Mouse (Mus musculus): ENCODE data around the gene C1rl.
"Not testable (repeated sequence)": the region's sequence is repeated elsewhere in the genome, so short reads cannot be mapped to it uniquely, and the experiment has no call there.

Gene C1rl

DNA sequence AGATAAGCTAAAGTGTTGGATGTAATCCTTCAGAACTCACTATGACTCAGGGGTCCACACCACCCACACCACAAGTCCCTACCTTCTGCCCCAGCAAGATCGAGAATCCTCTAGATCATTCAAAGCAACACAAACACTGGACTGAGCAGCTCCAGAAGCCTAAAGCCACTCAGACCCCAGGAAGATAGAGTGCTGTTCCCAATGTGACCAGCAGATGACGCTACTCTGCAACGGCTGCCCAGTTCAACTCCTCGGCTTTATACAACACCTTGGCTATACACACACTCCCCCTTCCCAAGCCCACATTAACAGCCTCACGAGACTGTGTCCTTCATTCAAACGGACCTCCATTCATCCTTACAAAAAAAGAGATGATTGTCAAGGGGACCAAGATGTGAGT is 20.1 kb upstream of the C1rl start:
- peak in 1 of 2 experiments; percentile 56 for DNase-seq (ENCODE audit: low spot score in 2 of 2)

DNA sequence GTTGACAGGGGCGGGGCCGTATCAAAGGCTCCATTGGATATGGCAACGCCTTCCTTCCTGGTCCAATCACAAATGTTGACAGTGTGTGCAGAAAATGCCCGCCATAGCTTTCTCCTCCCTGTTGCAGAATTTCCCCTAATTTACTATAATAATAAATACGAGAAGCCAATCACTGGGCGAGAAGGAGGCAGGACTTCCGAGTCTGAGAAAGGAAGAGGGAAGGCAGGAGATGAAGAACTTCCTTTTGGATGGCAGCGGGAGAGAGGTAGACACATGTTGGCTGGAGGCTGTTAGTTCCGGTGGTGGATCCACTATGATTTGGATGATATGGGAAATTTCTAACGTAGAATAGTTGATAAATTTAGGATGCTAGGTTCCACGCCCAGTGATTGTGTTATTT is 18.3 kb upstream of the C1rl start:
- no peak for DNase-seq (ENCODE audit: low spot score in 2 of 2)

DNA sequence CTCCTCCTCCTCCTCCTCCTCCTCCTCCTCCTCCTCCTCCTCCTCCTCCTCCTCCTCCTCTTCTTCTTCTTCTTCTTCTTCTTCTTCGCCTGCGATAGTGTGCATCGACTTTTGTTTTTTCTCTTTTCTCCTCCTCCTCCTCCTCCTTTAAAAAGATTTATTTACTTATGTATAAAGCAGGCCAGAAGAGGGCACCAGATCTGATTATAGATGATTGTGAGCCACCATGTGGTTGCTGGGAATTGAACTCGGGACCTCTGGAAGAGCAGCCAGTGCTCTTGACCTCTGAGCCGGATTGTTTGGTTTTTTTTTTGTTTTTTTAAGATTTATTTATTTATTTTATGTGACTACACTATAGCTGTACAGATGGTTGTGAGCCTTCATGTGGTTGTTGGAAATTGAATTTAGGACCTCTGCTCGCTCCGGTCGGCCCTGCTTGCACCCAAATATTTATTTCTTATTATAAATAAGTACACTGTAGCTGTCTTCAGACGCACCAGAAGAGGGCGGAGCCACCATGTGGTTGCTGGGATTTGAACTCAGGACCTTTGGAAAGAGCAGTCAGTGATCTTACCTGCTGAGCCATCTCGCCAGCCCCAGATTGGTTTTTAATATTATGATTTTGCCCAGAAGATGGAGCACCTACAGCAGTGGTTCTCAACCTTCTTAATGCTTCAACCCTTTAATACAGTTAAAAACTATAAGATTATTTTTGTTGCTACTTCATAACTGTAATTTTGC is 17.4 kb upstream of the C1rl start:
- DNase-seq (ENCODE audit: low spot score in 2 of 2): not testable (repeated sequence)

DNA sequence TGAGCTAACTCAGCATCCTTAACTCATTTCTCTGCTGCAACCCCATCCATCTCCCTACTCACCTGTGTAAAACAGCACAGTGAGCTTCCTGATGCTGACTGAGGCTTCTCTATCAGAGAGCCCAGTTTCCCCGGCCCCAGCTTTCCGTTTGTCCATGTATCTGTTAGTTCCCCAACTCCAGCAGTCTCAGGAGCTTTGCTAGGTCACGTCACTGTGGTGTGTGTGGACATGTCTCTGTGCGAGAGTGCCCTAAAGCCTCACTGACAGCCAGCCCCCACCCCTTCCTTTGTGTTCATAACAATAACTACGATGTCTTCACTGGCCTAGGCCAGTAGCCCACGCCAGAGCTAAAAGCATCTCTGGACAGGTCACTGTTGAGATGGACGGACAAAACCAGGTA is 16.7 kb upstream of the C1rl start:
- no peak for DNase-seq (ENCODE audit: low spot score in 2 of 2)

DNA sequence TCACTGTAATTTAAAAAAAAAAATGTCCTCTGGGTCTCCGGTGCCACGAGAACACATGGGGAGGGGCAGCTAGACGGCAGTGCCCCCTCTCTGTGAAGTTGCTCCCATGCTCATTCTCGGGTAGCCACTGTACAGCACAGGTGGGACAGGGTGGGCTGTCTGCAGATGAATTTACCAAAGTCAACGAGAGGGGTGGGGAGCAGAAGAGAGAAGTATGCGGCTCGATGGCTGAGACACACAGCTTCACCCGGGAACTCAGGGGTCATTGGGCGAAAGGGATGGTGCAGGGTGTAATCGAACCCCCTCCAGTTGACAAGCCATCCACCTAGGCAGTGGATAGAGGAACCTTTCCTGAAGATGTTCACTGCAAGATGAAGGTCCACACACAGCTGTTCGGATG is 16.1 kb upstream of the C1rl start:
- no peak for DNase-seq (ENCODE audit: low spot score in 2 of 2)

DNA sequence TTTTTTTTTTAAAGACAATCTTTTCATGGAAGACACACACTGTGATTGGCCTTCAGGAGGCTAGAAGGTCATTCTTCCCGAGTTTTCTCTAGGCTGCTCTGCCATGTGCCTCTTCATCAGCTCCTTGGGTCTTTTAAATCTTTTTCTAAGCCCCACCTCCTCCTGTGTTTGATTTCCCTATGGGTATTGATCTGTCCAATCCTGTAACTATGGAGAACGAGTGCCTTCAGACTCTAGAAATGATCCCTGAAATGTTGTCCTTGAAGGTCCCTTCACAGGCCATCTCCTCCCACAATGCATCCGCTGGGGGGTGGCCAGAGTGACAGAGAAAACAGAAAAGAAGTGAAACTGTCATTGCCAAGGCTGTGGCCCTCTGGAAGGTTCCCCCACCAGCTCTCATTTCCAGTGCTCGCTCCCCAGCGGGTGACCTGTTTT is 15.7 kb upstream of the C1rl start:
- no peak for DNase-seq (ENCODE audit: low spot score in 2 of 2)

DNA sequence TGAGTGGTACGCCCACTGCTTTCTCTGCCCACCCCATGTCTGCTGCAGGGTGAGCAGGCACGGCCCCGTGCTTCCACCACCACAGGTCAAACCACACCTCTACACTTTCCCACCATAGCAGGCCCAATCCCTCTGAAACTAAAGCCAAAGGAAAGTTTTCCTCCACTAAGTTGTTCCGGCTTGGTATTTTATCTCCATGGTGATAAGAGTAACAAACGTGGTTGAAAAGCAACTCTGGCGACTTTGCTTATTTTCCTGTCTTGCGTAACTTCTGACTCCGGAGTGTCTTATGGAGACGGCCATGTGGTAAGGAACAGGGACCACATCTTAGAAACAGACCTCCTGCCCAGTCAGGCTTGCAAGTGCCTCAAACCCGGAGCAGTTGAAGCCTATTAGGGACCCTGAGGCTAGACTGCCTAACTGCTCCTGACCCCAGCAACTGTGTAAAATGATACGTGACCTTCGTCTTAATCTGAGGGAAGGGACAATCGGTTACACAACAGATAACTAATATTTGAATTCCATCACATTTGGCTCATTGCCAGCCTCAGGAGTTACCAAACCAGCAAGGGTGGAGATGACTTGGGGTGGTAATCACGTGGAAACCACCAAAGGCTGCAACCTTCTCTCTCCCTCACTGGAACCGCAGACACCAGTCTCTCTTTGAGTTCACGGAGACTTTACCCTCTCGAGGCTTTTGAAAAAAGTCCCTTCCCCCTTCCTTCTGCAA is 14.8 kb upstream of the C1rl start:
- no peak for DNase-seq (ENCODE audit: low spot score in 2 of 2)

DNA sequence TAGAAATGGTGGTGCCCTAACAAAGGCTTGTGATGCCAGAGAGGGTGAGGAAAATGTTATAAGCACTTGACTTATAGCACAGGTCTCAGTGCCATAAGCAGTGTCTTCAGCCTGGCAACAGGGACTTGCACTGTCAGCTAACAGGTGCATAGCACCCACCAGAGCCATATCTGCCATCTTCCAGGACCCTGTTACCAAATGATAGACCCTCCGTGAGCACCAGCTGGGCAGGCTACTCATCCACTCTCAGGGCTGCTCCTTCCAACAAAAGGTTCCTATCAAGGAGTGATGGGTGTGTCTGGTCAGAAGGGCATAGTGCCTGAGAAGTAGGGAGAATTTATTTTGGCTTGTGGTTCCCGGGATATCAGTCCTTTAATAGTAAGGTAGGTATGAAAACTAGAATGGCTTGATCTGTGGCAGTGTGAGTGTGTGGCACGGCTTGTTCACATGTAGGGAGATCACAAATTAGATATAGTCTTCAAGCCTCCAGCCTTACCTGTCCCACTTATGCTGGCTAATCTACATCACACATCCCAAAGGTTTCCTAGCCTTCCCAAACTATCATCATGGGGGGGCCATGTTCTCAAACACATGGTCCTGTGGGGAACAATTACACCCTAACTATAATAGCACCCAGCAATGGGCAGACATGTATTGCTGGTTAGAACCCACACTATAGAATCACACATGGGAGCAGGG is 13.9 kb upstream of the C1rl start:
- DNase-seq (ENCODE audit: low spot score in 2 of 2): no peak

DNA sequence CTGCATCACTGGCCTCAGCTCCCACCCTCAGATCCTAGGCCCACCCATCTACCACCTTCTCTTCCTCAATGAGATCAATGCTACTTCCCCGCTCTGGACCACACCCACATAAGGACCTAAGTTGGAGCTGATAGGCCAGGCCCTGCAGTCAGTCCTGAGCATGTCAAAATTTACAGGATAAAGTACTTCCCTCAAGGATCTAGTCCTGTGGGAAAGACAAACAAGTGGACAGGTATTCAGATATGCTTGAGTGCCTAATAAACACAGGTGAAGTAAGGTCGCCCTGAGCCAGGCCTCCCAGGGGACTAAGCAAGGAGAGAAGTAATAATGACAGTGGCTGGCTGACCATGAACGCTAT is 13.4 kb upstream of the C1rl start:
- no peak for DNase-seq (ENCODE audit: low spot score in 2 of 2)

DNA sequence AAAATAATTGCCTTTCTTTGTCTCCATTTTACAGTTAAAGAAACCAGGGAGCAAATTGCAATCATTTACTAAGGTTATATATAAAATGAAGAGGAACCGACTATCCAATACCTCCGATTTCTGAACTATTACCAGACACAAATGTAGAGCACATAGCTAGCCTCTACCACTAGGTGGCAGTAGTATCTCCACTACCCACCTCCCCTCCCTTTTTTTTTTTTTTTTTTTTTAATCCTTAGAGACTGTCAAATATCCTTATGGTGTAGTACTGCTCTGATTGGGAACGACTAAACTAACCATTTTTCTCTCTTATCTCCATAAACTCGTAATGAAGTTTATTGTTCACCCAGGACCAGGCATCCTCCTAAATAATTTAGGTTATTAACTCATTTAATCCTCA is 12.6 kb upstream of the C1rl start:
- DNase-seq (ENCODE audit: low spot score in 2 of 2): no peak

DNA sequence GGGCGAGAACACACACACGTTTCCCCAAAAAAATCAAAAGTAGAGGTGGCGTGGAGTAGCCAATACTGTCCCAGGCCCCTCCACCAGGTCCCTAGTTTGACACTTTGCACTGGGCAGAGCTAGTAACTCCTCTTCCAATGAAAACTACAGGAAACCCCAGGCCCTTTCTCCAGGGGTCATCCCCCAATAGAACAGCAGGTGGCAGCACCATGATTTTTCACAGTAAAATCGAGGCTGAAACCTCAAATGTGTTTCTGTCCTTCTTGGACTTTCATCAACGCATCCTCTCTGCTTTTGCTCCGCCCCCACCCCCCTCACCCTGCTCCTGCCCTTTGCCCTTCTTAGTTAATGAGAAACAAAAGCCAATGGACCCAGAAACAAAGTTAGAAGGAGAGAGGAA is 11.3 kb upstream of the C1rl start:
- peak in 1 of 2 experiments; percentile 51 for DNase-seq (ENCODE audit: low spot score in 2 of 2)

DNA sequence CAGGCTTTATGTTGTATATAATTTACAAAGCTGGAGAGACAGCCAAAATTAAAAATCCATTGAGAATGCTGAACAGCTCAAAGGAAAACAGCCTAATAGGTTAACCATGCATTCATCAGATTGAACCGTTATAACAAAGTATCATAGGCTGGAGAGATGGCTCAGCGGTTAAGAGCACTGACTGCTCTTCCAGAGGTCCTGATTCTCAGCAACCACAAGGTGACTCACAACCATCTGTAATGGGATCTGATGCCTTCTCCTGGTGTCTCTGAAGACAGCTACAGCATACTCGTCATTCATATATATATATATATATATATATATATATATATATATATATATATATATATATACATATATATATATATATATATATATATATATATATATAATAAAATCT is 9.1 kb upstream of the C1rl start:
- not testable (repeated sequence) for DNase-seq (ENCODE audit: low spot score in 2 of 2)

DNA sequence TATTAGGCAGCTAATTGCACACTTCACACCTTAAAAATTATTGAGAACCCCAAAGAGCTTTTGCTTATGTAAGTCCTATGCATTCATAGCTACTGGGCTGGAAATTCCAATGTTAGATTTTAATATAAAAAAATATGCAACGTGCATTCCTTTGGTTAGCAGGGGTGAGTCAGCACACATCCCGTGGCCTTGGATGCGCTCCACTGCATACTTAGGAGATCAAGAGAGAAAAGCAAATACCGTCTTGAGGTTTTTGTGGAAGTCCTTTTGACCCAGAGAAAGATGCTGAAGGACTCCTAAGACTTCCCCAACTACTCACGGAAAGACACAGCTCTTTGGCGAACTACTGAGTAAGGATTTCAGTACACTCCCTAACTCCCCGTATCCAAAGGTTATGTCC is 8.1 kb upstream of the C1rl start:
- DNase-seq (ENCODE audit: low spot score in 2 of 2): no peak

DNA sequence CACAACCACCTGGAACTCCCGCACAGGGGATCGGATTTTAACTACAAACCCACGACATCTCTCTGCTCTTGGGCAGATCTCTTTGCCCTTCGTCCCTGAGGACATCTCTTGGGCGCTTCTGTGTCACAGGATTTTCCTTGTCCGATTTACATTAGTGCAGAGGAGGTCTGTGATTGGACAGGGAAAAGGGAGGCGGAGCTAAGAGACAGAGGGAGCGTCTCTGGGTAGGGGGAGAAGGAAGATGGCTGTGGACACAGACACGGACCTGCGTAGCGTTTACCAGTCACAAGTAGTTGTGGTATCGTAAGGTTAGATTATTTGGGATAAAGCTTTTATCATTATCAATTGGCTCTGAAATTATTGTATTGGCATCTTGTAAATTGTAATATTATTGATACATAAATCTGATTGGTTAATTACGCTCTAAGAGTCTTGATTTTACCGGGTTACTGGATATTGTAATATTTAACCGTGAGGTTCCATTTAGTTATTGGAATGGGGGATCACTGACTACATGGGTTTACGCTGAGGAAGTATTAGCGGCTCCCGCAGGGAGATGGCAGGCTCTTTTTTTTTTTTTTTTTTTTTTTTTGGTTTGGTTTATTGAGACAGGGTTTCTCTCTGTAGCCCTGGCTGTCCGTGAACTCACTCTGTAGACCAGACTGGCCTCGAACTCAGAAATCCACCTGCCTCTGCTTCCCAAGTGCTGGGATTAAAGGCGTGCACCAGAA is 7.3 kb upstream of the C1rl start:
- DNase-seq (ENCODE audit: low spot score in 2 of 2): no peak

DNA sequence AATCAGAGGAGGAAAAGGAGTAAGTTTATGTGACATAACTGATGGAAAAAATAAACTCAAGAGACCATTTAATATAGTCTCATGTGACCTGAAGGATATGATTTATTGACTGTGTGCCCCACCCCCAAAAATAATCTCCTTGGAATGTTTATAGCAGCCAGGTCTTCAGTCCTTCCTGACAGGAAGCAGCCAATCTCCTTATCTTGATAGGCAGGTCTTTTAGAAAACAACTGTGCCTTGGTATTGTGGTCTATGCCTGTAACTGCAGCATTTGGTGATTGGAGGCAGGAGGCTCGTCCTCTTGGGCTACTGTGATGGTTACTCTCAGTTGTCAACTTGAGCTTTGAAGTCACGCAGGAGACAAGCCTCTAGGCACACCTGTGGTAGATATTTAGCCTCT is 5.4 kb upstream of the C1rl start:
- no peak for DNase-seq (ENCODE audit: low spot score in 2 of 2)

DNA sequence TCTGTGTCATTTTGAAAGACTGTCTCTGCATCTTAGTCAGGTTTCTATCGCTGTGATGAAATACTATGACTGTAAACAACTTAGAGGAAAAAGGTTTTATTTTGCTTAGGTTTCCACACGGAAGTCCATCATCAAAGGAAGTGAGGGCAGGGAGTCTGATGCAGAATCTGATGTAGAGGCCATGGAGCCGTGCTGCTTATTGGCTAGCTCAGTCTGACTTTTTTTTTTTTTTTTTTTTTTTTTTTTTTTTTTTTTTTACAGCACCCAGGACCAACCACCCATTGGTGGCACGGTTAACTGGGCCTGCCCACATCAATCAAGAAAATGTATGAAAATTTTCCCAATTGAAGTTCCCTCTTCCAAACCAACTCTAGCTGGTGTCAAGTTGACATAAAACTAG is 4.0 kb upstream of the C1rl start:
- DNase-seq (ENCODE audit: low spot score in 2 of 2): no peak

DNA sequence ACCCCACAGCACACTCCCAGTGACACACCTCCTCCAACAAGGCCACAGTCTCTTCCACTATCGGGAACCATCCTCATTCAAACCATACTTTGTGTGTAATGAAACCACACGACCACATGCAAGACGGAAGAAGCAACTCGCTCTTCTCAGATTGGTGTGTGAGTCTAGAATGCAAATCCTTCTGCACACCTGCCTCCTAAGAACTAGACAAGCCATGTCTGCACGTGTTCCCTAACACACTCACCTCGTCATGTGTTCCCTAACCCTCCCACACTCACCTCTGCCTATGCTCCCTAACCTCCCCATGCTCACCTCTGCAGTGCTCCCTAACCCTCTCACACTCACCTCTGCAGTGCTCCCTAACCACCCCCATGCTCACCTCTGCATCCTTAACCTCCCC is 1.5 kb upstream of the C1rl start:
- no peak for DNase-seq (ENCODE audit: low spot score in 2 of 2)

DNA sequence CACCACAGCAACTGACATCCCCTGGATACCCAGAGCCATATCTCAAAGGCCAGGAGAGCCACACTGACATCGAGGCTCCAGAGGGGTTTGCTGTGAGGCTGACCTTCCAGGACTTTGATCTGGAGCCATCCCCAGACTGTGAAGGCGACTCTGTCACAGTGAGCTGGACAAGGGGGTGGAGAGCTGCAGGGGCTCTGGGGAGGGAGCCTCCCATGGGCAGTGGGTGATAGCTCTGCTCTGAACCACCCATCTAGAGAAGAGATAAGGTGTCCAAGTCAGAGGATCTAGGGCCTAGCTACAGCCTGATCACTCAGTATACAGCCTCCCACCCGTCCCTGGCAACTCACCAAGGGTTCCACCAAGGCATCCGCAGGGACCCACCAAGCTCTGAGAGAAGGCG is 973 bp downstream of the C1rl start:
- DNase-seq (ENCODE audit: low spot score in 2 of 2): no peak

DNA sequence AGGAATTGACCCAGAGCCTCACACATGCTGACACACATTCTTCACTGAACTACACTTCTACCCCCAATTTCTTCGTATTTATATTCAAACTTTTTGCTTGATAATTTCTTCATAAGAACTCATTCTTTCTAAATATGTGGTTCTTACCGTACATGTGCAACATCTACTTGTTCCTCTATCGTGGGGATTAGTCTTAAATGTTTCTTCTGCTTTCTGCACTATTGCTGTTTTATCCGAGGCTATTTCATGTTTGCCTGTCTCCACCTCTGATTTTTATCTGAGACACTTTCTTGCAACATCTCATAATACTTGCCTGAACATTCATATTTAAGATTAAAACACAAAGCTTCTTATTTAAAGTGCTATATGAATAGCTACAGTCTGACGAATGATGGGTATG is 3.1 kb downstream of the C1rl start:
- DNase-seq (ENCODE audit: low spot score in 2 of 2): no peak

DNA sequence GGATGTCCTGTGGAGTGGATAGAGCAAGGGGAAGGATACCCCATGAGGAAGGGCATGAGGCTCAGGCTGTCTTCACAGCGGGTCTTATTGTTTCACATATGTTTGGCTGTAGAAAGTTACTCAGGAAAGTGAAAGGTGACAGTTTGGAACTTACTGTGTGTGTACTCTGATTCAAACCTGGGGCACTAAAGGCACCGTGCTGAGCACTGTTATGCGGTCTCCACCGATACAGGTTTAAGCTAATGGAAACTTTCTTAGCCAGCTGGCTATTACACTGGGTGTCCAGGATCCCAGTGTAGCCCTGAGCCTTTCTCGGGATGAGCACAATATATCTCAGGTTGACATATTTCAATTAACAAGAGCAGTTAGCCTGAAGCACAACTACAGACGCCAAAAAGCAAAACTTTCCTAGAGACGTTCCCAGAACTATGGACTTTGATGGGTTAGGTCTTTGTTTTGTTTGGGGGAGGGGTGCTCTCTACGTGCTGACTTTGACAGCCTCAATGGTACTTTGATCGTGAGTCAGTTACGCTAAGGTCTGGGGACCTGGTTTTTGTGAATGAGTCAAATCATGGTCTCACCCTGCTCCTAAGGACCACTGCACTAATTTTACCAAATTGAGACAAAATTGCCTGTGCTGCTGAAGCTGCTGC is 7.1 kb downstream of the C1rl start:
- no peak for DNase-seq (ENCODE audit: low spot score in 2 of 2)

DNA sequence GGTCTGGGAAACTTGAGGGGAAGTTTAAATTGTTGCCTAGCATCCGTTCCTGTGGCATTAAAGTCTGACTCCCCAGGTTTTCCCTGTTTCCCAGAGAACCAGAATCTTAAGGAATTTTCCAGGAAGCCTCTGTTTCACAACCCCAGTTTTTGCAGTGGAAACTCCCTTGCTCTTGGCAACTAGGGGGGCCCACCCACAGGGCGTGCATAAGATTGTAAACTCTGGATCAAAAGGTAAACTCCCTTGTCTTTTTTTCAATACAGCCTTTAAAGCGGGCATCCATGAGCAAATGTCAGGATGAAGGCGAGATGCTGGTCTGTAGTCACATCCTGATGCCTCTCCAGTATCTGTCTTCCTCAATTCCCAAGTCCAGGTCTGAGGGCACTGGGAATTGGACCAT is 8.6 kb downstream of the C1rl start:
- no peak for DNase-seq (ENCODE audit: low spot score in 2 of 2)

DNA sequence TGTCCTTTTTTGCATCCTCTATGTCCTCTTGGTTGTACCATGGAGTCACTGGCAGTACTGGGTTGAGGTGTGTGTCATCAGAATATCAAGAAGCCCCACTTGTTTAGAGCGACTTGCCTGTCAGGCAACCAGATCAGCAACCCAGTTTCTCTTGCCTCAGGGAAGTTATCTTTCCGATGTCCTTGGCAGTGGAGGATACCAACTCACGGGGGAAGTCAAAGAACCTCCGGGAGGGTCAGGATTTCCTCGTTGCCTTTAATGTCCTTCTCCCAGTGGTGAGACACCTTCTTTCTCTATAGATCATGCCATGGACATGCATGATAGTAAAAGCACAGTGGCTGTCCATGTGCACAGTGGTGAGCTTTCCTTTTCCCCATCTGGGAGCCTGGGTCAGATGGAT is 9.1 kb downstream of the C1rl start:
- no peak for DNase-seq (ENCODE audit: low spot score in 2 of 2)
